Mouse (Mus musculus) kidney, adult 2 months (tissue): ENCODE results near the gene Adat3.

Experiments
- CTCF ChIP-seq: fragments of 200-500 bp; conservative IDR thresholded peaks from 2 replicates; pipeline ENCODE4 v1.5.1; 2011; ENCODE audit warnings: low read depth, mild to moderate bottlenecking, control low read depth, low read length, moderate library complexity, mixed read lengths; ENCODE audit not compliant: insufficient read depth, insufficient read length
- POLR2A ChIP-seq: fragments of 200-500 bp; IDR thresholded peaks from one replicate; pipeline ENCODE4 v1.6.1; 2011; ENCODE audit warnings: low read depth, low read length, control low read depth

DNA sequence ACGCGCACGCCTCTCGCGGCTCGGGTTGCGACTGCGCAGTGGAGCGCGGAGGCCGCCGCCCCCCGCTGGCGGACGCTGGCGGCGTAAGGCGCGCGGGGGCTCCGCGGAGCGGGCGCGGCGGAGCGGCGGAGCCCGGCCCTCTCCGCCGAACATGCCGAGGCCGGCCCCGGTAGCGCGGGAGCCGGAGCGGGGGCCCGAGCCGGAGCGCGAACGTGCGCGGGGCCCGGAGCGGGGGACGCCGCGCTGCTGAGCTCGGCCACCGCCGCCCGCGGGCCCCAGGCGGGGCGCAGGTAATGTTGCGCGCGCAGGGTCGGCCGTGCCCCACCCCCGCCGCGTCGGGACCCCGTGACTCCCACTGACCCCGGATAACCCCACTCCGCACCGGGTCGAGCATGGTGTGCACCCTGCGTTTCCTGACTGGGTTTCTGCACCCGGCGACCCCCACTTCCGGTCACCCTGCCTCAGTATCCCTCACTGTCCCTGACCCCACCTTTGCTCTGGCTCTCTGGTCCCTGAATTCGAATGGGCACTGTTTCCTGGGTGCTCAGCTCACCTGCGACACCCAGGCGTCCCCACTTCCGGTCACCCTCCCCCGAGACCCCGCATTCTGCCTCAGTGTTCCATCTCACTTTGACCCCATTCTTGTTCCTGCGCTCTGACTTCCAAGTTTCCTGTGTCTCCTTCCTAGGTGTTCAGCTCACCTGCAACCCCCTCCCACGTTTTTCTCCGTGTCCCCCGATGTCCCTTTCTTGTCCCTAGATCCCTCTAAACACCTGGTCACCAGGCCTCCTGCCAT lies 20.2 kb downstream of the Adat3 start, which contains the start of gene Csnk1g2:
- TF ChIP-seq POLR2A (no peak), CTCF (no peak)
